Mouse (Mus musculus): ENCODE measurements around the gene Setx. TPM values are rescaled to one million over a fixed set of nuclear protein-coding genes. Genes with fewer than 3 reads are reported as not detected.

The Setx gene
- polyA plus RNA-seq, 1 experiment from 2014 or later, result 9.3 TPM

DNA sequence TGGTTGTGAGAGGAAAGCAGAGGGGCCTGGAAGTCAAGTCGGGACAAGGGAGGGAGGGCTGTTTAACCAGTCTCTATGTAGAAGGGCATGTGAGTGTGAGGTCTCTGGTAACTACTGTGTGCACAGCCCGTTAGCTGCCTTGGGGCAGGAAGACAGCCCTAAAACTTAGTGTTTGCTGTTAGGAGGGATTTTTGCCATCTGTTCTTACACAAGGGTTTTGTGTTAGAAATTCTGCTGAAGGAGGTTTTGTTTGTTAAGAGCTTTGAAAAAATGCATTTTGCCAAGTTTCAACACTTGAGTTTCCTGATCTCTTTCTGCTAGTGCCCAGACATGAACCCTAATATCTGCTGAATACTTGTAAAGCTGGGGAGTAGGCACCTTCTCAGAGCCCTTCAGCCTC is 57.1 kb downstream of the Setx start:
- DNase-seq (ENCODE audit: low spot score) (no peak), ATAC-seq (ENCODE audit: low read depth) (no peak)
- no peak overlapping the region for H3K4me2 ChIP-seq (ENCODE audit: low read depth, low read length)
- no peak overlapping the region for H3K27ac ChIP-seq (replicated peaks; ENCODE audit: low read depth, low read length)
- H3K36me3 ChIP-seq (ENCODE audit: control insufficient read depth, insufficient read depth, low read length), result peaks cover 57% of the 10 kb centered on the region
- H3K4me3 ChIP-seq (ENCODE audit: low read depth, low read length), result no peak overlapping the region
- 86% methylated on average over 2 of the region's 2 CpGs for WGBS
- H3K27me3 ChIP-seq (replicated peaks; ENCODE audit: control insufficient read depth, insufficient read depth, low read length), result no peaks in the 10 kb centered on the region
- no peak overlapping the region for H3K9ac ChIP-seq (ENCODE audit: low read depth, low read length)
- H3K4me1 ChIP-seq (ENCODE audit: control insufficient read depth, insufficient read depth, low read length), result no peaks in the 10 kb centered on the region
- no peaks in the 10 kb centered on the region for H3K9me3 ChIP-seq (ENCODE audit: control insufficient read depth, low read length)

DNA sequence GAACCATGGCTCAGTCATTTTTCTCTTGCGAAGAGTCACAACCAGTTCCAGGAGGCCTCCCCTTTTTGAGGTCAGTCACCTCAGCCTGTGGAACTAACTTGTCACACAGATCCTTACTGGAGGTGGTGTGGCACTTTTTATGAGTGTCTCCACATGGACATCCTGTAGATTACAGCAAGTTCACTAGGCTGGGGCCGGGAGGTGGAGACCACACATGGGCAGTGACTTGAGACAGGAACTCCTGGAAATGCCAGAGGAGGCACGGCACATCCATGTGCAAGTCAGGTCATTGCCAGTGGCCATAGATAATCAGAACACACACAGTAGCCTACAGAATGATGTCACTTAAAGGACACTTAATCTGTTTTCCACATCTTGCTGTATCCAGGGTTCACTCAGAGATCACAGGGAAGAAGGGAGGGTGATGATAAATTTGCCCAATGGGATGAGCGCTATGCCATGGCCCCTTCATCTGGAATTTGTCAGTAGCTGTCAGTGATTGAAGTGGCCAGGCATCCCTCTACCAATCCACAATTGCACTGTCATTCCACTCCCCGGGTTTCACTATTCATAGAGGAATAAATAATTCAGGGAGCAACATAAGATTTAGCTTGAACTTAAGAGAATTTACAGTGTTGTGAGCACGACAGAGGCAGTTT is 59.4 kb downstream of the Setx start:
- ATAC-seq (ENCODE audit: low read depth) (no peak), DNase-seq (ENCODE audit: low spot score) (no peak)
- H3K4me3 ChIP-seq (ENCODE audit: low read depth, low read length), result no peak overlapping the region

DNA sequence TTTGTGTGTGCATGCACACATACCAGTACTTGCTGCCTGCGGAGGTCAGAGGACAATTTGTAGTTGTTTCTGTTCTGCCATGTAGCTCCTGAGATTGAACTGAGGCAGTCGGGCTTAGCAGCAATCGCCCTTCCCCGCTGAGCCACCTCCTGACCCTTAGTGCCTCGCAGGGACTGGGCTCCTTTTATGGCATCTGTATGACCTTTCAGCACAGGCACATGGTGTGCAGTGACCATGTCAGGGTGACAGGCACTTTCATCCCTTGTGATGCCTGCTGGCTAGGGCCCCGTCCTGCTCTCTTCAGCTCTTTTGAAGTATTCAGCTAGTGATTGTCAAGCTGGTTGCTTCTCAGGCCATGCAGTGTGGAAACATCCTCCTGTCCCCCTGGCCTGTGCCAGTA is 62.2 kb downstream of the Setx start:
- Histone ChIP-seq H3K27ac (replicated peaks; ENCODE audit: low read depth, low read length) (no peak overlapping the region), H3K4me2 (ENCODE audit: low read depth, low read length) (no peak overlapping the region), H3K27me3 (replicated peaks; ENCODE audit: control insufficient read depth, insufficient read depth, low read length) (no peaks in the 10 kb centered on the region), H3K4me3 (ENCODE audit: low read depth, low read length) (no peak overlapping the region), H3K9me3 (ENCODE audit: control insufficient read depth, low read length) (no peaks in the 10 kb centered on the region), H3K36me3 (ENCODE audit: control insufficient read depth, insufficient read depth, low read length) (peaks cover 6% of the 10 kb centered on the region; the same call in 1 of the 2 replicates), H3K4me1 (ENCODE audit: control insufficient read depth, insufficient read depth, low read length) (no peaks in the 10 kb centered on the region), H3K9ac (ENCODE audit: low read depth, low read length) (no peak overlapping the region)
- 34% methylated on average over 6 of the region's 6 CpGs for WGBS
- DNase-seq (ENCODE audit: low spot score) (no peak), ATAC-seq (ENCODE audit: low read depth) (no peak)

More for the DNA sequence above, 59.4 kb downstream of the Setx start:
- no peaks in the 10 kb centered on the region for H3K9me3 ChIP-seq (ENCODE audit: control insufficient read depth, low read length)
- no peaks in the 10 kb centered on the region for H3K4me1 ChIP-seq (ENCODE audit: control insufficient read depth, insufficient read depth, low read length)
- no peak overlapping the region for H3K27ac ChIP-seq (replicated peaks; ENCODE audit: low read depth, low read length)
- WGBS, result 64% methylated on average over 6 of the region's 6 CpGs
- no peaks in the 10 kb centered on the region for H3K27me3 ChIP-seq (replicated peaks; ENCODE audit: control insufficient read depth, insufficient read depth, low read length)
- peaks cover 34% of the 10 kb centered on the region for H3K36me3 ChIP-seq (ENCODE audit: control insufficient read depth, insufficient read depth, low read length)
- no peak overlapping the region for H3K9ac ChIP-seq (ENCODE audit: low read depth, low read length)
- no peak overlapping the region for H3K4me2 ChIP-seq (ENCODE audit: low read depth, low read length)

DNA sequence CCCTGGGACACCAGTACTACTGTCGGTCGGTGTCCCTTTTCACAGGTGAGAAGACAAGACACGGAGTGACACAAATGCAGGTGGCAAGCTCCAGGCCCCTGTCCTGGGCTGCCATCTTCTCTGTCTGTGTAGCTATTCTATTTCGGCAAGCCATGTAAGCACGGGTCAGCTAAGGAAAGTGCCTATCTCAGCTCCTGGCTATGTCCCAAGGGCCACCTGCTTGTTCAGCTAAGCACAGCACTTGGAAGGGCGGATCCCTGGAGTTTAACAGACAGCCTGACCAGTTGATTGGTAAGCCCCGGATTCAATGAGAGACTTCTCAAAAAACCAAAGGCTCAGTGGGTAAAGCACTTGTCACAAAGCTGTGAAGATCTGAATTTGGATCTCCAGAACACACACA is 66.4 kb downstream of the Setx start:
- Histone ChIP-seq H3K27me3 (replicated peaks; ENCODE audit: control insufficient read depth, insufficient read depth, low read length) (peaks cover 9% of the 10 kb centered on the region), H3K27ac (replicated peaks; ENCODE audit: low read depth, low read length) (no peak overlapping the region), H3K4me3 (ENCODE audit: low read depth, low read length) (no peak overlapping the region), H3K36me3 (ENCODE audit: control insufficient read depth, insufficient read depth, low read length) (no peaks in the 10 kb centered on the region), H3K4me1 (ENCODE audit: control insufficient read depth, insufficient read depth, low read length) (peaks cover 11% of the 10 kb centered on the region), H3K9ac (ENCODE audit: low read depth, low read length) (no peak overlapping the region), H3K9me3 (ENCODE audit: control insufficient read depth, low read length) (no peaks in the 10 kb centered on the region), H3K4me2 (ENCODE audit: low read depth, low read length) (no peak overlapping the region)
- DNase-seq (ENCODE audit: low spot score) (no peak), ATAC-seq (ENCODE audit: low read depth) (no peak)
- WGBS, result 76% methylated on average over 7 of the region's 7 CpGs

DNA sequence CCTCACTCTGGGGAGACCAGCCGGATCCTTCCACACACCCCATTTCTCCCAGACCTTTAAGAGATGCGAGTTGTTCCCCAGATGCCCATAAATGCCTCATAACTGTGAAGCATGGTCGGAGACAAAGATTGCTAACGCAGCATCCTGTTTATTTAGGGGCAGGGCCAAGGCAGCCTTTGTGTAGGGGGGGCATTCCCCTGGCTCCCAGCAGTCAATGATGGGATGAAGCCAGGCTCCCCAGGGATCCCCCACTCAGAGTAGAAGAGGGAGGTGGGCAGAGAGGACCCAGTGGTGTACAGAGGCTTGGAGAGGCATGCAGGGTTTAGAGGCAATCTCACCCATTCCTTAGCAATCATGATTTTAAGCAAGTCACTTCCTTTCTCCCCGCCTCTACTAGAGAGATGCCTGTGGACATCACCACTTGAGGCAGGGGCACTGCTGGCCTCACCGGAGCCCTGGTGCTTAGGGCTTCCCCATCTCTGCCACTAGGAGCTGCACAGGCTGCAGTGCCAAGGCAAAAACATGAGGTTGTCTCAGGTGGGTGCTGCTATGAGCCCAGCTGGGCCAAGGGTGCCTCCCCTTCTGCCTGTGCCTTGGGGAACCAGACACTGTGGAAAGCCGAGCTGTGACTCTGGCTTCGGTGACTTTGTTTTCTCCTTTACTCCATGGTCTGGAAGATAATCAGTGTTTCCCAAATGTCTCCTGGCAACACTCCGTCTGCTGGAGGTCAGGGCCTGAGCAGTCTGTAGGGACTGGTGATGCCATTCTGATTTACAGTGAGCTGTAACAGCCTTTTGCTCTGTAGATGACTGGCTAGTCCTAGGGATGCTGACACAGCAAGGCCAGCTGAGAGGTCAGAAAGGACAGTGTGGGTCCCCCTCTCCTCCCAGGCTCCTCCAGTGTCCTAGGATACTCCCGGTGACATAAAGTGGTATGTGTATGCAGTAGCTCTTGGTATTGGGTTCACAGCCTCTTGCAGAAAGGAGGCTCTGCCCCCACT is 67.5 kb downstream of the Setx start:
- H3K36me3 ChIP-seq (ENCODE audit: control insufficient read depth, insufficient read depth, low read length), result no peaks in the 10 kb centered on the region
- peaks cover 12% of the 10 kb centered on the region for H3K4me1 ChIP-seq (ENCODE audit: control insufficient read depth, insufficient read depth, low read length)
- no peak overlapping the region for H3K27ac ChIP-seq (replicated peaks; ENCODE audit: low read depth, low read length)
- no peak for ATAC-seq (ENCODE audit: low read depth)
- 63% methylated on average over 10 of the region's 10 CpGs for WGBS
- no peak overlapping the region for H3K4me2 ChIP-seq (ENCODE audit: low read depth, low read length)
- no peak overlapping the region for H3K4me3 ChIP-seq (ENCODE audit: low read depth, low read length)
- no peak overlapping the region for H3K9ac ChIP-seq (ENCODE audit: low read depth, low read length)
- peaks cover 19% of the 10 kb centered on the region for H3K27me3 ChIP-seq (replicated peaks; ENCODE audit: control insufficient read depth, insufficient read depth, low read length)
- no peaks in the 10 kb centered on the region for H3K9me3 ChIP-seq (ENCODE audit: control insufficient read depth, low read length)
- no peak for DNase-seq (ENCODE audit: low spot score)

DNA sequence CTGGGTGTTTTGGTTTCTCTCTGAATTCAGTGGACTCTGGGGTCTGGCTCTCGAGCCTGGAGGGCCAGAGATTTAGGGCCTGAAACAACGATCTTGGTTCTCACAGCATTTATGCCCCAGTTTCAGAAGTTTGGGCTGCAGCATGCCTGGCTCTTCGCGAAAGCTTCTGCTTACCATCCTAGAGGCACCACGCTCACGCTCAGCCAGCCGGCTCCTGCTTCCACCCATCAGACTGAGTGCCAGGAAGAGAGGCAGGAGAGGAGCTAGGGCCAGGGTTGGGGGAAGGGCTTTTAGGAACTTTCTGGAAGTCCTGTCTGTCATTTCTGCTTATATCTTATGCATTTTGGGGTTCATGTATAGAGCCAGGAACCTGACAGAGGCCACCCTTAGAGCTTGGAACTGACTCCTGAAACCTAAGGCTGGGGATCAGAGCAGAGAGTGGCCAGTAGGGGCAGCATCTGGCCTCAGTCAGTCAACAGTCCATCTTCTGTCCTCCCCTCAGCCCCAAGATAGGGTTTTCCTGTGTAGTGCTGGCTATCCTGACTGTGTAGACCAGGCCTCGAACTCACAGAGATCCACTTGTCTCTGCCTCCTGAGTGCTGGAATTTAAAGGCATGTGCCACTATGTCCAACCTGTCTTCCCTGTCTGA is 68.8 kb downstream of the Setx start:
- Histone ChIP-seq H3K4me3 (ENCODE audit: low read depth, low read length) (no peak overlapping the region), H3K9ac (ENCODE audit: low read depth, low read length) (no peak overlapping the region), H3K27me3 (replicated peaks; ENCODE audit: control insufficient read depth, insufficient read depth, low read length) (peaks cover 19% of the 10 kb centered on the region), H3K4me2 (ENCODE audit: low read depth, low read length) (no peak overlapping the region), H3K27ac (replicated peaks; ENCODE audit: low read depth, low read length) (no peak overlapping the region), H3K4me1 (ENCODE audit: control insufficient read depth, insufficient read depth, low read length) (peaks cover 12% of the 10 kb centered on the region), H3K9me3 (ENCODE audit: control insufficient read depth, low read length) (no peaks in the 10 kb centered on the region), H3K36me3 (ENCODE audit: control insufficient read depth, insufficient read depth, low read length) (no peaks in the 10 kb centered on the region)
- DNase-seq (ENCODE audit: low spot score) (no peak), ATAC-seq (ENCODE audit: low read depth) (no peak)
- WGBS, result 85% methylated on average over 8 of the region's 8 CpGs

DNA sequence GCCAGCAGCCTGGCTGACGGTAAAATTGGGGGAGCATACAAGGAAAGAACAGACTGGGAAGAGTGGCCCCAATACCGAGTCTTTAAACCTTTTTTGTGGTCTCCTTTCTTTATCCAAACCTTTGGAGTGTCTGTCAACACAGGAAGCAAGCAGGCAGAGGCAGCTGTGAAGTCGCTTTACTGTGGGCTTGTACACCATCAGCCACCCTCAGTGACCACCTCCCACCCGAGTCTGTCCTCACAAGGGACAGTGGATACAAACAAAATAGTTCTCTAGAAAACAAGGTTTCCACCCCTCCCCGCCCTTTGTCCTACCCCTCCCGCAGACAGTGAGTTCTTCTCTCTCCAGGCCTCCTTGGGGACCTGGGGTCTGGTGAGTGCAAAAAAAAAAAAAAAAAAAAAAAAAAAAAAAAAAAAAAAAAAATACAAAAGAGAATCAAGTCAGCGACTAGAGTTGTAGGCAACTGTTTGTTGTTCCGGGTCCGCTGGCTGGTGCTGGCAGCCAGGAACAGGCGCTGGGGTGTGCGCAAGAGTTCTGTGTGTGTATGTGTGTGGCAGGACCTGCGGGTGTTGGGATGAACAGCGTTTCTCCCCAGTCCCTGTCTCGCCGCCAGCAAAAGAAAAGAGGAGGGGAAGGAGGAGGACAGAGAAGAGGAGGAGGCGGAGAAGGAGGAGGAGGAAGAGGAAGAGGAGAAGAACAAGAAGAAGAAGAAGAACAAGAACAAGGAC is 70.0 kb downstream of the Setx start:
- Histone ChIP-seq H3K27ac (replicated peaks; ENCODE audit: low read depth, low read length) (no peak overlapping the region), H3K36me3 (ENCODE audit: control insufficient read depth, insufficient read depth, low read length) (no peaks in the 10 kb centered on the region), H3K9ac (ENCODE audit: low read depth, low read length) (peak overlapping the region; percentile 61; the same call in 1 of the 2 replicates), H3K4me2 (ENCODE audit: low read depth, low read length) (peak overlapping the region; percentile 99), H3K9me3 (ENCODE audit: control insufficient read depth, low read length) (no peaks in the 10 kb centered on the region), H3K27me3 (replicated peaks; ENCODE audit: control insufficient read depth, insufficient read depth, low read length) (peaks cover 19% of the 10 kb centered on the region), H3K4me1 (ENCODE audit: control insufficient read depth, insufficient read depth, low read length) (peaks cover 12% of the 10 kb centered on the region), H3K4me3 (ENCODE audit: low read depth, low read length) (peak overlapping the region; percentile 49)
- 18% methylated on average over 16 of the region's 16 CpGs for WGBS
- DNase-seq (ENCODE audit: low spot score) (peak; percentile 36), ATAC-seq (ENCODE audit: low read depth) (0 out of 2 replicates have a peak, but pooled peaks have one; percentile 38)

All from embryonic facial prominence, embryonic 14.5 days (tissue).